Mouse (Mus musculus) liver, embryonic 11.5 days (tissue): ENCODE data around the gene Hmga1. TPM values are rescaled to one million over a fixed set of nuclear protein-coding genes. Genes with fewer than 3 reads are reported as not detected.

Source experiments
- ATAC-seq: fragments of 200-750 bp; cut with Nextera tagmentation; replicated peaks from 2 replicates; pipeline ENCODE4 v1.8.0; 2017; ENCODE audit warnings: moderate number of reproducible peaks, mild to moderate bottlenecking, moderate TSS enrichment, moderate library complexity; ENCODE audit not compliant: low FRiP score
- DNase-seq: peaks from one replicate; pipeline ENCODE4 v3.0.0-alpha.2; 2017; ENCODE audit warnings: low spot score
- H3K27ac ChIP-seq: fragments of 300-500 bp; sonication (generic); 2 replicates; pipeline ENCODE4 v1.5.1; 2014; ENCODE audit warnings: mild to moderate bottlenecking, low read depth, low read length, control low read depth
- H3K27me3 ChIP-seq: fragments of 300-500 bp; sonication (generic); replicated peaks from 2 replicates; pipeline ENCODE4 v1.6.1; 2014; ENCODE audit warnings: low read length, mixed read lengths; ENCODE audit not compliant: control insufficient read depth, insufficient read depth
- H3K36me3 ChIP-seq: fragments of 300-500 bp; sonication (generic); 2 replicates; pipeline ENCODE4 v1.6.1; 2014; ENCODE audit warnings: mild to moderate bottlenecking, low read length, moderate library complexity, mixed read lengths; ENCODE audit not compliant: control insufficient read depth, insufficient read depth
- H3K4me1 ChIP-seq: fragments of 300-500 bp; sonication (generic); replicated peaks from 2 replicates; pipeline ENCODE4 v1.6.1; 2014; ENCODE audit warnings: low read length, mixed read lengths; ENCODE audit not compliant: control insufficient read depth, insufficient read depth
- H3K4me2 ChIP-seq: fragments of 300-500 bp; sonication (generic); 2 replicates; pipeline ENCODE4 v1.6.1; 2014; ENCODE audit warnings: mild to moderate bottlenecking, control low read depth, moderate library complexity
- H3K4me3 ChIP-seq: fragments of 300-500 bp; sonication (generic); 2 replicates; pipeline ENCODE4 v1.5.1; 2014; ENCODE audit warnings: low read depth, low read length, control low read depth
- H3K9ac ChIP-seq: fragments of 300-500 bp; sonication (generic); 2 replicates; pipeline ENCODE4 v1.6.1; 2014; ENCODE audit warnings: low read depth, low read length, control low read depth
- H3K9me3 ChIP-seq: fragments of 300-500 bp; sonication (generic); 2 replicates; pipeline ENCODE4 v1.6.1; 2016; ENCODE audit warnings: low read length, inconsistent platforms, mixed read lengths; ENCODE audit not compliant: control insufficient read depth
- WGBS: fragments of 180-500 bp; shearing (Covaris S2); extraction: QIAGEN DNeasy Blood & Tissue Kit; methylation state at CpG from one replicate; pipeline ENCODE4 v1.1.7; 2014; 5-methylcytosine and 5-hydroxymethylcytosine counted together
- polyA plus RNA-seq: library from polyadenylated mRNA; unstranded; fragments of >200 nt; fragmentation: Nextera tagmentation; extraction: Ambion mirVana; gene quantifications from 2 replicates; pipeline ENCODE4 v1.2.1, GENCODE M21; 2014

The Hmga1 gene
- polyA plus RNA-seq, 1 experiment from 2014 or later = 675 TPM

DNA sequence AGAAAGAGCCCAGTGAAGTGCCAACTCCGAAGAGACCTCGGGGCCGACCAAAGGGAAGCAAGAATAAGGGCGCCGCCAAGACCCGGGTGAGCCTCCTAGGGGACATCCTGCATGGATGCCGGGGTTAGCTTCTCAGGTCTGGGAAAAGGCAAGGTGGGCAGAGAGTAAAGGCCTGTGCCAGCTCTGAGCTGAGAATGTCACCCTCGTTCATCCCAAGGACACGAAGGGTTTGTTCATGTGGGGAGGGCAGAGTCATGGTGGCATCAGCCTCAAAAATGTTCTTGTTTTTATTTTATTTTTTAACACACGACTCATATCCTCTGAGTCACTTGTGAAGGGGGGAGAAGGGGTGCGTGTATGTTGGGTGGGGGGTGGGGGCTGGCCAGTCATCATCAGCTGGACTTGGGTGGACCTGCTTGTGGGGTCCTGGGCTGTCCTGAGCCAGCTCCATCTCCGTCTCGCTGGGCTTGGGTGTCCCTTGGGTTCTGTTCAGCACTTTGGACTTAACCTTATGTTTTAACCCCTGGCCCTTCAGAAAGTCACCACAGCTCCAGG lies 4.7 kb downstream of the Hmga1 start:
- DNase-seq = no peak
- H3K4me3 ChIP-seq = no peak overlapping the region
- H3K4me2 ChIP-seq = peak overlapping the region; percentile 22; the same call in 1 of the 2 replicates
- peaks cover 25% of the 10 kb centered on the region for H3K36me3 ChIP-seq
- H3K27me3 ChIP-seq = no peaks in the 10 kb centered on the region
- no peak for ATAC-seq
- H3K9ac ChIP-seq = no peak overlapping the region
- 86% methylated on average over 13 of the region's 13 CpGs for WGBS
- H3K27ac ChIP-seq = no peak overlapping the region
- no peaks in the 10 kb centered on the region for H3K9me3 ChIP-seq
- H3K4me1 ChIP-seq = peaks cover 46% of the 10 kb centered on the region

DNA sequence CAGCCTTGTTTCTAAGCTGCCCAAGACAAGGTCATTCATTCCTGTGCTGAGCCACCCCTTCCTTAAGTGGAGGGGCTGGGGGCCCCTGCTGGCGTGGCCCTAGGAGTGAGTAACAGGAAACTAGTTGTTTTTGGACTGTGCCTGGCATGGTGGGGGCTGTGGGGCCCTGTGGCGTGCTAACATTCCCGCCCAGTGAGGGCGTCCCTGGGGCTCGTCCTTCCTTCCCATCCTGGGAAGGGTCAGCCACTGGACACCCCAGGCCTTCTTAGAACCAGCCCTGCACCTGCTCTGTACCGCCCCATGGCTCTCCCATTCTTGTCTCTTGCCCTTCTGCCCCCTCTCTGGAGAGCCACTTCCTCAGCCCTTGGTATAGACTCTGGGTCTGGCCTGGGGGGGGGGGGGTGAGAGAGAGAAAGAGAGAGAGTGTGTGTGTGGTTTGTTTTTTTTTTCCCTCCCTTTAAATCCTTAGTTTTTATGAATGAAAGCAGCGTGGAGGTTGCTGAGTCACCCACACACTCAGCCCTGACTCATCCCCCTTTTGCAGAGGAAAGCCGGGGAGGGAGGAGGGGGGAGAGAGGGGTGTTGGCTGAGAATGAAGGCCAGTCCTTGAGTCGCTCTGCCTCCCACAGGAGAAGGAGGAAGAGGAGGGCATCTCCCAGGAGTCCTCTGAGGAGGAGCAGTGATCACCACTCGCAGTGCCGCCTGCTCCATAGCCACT lies 5.7 kb downstream of the Hmga1 start:
- ATAC-seq (no peak), DNase-seq (no peak)
- 56% methylated on average over 9 of the region's 11 CpGs for WGBS
- Histone ChIP-seq H3K4me3 (0 out of 2 replicates have a peak overlapping the region, but pooled peaks have one; percentile 22), H3K36me3 (peaks cover 25% of the 10 kb centered on the region), H3K4me2 (peak overlapping the region; percentile 21; the same call in 1 of the 2 replicates), H3K9ac (no peak overlapping the region), H3K4me1 (peaks cover 46% of the 10 kb centered on the region), H3K9me3 (no peaks in the 10 kb centered on the region), H3K27me3 (no peaks in the 10 kb centered on the region), H3K27ac (no peak overlapping the region)

DNA sequence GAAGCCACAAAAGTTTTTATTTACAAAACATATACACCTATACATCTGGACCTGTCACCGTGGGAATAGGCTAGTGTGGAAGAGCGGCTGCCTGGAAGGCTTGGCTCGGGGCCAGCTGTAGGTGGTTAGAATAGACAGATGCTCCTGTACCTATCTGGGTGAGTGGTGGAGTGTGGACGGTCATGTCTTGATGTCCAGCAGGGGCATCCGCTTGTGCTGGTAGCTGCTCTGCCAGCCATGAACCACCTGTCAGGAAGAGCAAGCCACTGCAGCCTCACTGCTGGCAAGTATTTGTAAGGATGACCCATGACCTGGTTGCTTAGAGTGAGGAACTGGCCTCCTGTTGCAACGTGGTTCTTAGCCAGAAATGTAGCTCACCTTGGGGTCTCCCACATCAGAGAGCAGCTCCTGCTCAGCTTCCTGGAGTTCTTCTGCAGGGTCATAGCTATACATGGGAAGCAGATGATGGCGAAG lies 7.5 kb downstream of the Hmga1 start:
- no peak for DNase-seq
- no peaks in the 10 kb centered on the region for H3K27me3 ChIP-seq
- H3K27ac ChIP-seq = peak overlapping the region; percentile 58
- no peak overlapping the region; the same call in none of the 2 replicates for H3K4me3 ChIP-seq
- no peaks in the 10 kb centered on the region for H3K9me3 ChIP-seq
- H3K4me1 ChIP-seq = peaks cover 44% of the 10 kb centered on the region
- ATAC-seq = no peak
- H3K4me2 ChIP-seq = peak overlapping the region; percentile 98
- no peak overlapping the region for H3K9ac ChIP-seq
- WGBS = 52% methylated on average over 7 of the region's 7 CpGs
- H3K36me3 ChIP-seq = peaks cover 24% of the 10 kb centered on the region

DNA sequence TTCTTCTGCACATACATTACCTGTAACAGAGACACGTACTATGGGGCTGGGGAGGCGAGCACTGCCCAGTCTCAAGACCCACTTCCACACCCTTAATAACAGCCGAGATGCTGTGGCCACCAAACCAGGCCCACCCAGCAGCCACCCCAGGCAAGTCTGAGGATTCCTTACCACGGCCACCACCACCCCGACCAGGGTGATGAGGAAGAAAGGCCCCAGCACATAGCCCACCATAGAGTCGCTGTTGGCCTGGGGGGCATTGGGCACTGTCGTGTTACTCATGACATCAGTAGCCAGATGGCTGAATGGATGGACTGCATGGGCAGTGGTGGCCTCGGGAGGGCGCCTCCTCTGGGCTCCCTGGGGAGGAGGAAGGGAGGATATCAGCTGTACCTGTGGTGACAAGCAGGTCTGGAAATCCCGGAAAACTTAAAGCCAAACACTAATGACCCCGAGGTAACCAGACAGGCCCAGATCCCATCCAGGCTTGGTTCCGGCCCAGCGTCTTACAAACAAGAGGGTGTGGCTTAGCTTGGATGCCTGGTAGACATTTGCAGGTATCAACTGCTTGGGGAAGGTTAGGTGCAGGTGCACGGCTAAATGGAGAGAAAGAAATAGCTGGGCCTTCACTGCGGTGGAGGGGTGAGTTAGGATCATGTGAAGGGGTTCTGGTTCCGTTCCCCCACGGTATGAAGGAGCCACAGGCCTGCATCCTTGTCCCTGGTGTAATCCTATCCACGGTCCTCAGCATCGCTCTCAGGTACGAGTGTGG lies 8.3 kb downstream of the Hmga1 start:
- no peaks in the 10 kb centered on the region for H3K27me3 ChIP-seq
- peak; percentile 21; the same call in 1 of the 2 replicates for ATAC-seq
- 8% methylated on average over 20 of the region's 20 CpGs for WGBS
- H3K27ac ChIP-seq = peak overlapping the region; percentile 58; the same call in 1 of the 2 replicates
- H3K4me3 ChIP-seq = peak overlapping the region; percentile 75
- H3K9ac ChIP-seq = peak overlapping the region; percentile 81
- H3K4me1 ChIP-seq = peaks cover 37% of the 10 kb centered on the region
- H3K9me3 ChIP-seq = no peaks in the 10 kb centered on the region
- peak; percentile 75 for DNase-seq
- peaks cover 23% of the 10 kb centered on the region for H3K36me3 ChIP-seq
- H3K4me2 ChIP-seq = peak overlapping the region; percentile 98

DNA sequence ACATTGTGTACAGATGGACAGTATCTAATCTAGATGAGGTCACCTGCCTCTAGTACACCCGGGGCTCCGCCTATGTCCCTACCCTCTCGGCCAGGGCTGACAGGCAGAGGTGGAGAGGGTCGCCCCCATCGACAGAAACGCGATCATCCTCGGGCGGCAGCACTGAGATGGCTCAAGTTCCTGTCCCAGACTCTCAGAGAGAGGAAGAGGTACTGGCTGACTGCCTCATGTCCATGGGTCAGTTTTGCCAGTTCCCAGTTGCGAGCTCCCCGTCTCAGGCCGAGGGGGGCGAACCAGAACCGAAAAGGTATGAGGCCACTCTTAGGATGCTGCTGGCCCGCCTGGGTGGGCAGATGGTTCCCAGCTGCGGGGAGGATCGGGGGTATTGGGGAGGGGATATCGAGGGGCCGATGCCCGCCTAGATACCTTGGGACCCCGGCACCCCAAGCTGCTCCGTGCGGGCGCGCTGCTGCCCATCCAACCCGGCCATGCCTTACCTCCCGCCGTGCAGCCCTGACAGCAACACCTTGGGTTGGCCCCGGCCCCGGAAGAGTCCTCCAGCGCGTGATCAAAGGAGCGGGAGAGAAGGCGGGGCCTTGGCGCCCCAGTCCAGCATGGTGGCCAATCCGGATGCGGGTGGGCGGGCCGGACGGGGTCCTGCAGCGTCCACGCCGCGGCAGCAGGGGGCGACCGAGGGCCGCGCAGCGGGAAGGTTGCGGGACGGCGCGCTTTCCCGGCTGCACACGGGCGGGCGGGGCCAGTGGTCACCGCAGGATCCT lies 9.1 kb downstream of the Hmga1 start, which contains the start of gene AI413582:
AI413582 (minus strand) TSS at position 594 of the 779 bp plus-strand sequence.
- ATAC-seq = peak; percentile 94
- peaks cover 32% of the 10 kb centered on the region for H3K4me1 ChIP-seq

DNA sequence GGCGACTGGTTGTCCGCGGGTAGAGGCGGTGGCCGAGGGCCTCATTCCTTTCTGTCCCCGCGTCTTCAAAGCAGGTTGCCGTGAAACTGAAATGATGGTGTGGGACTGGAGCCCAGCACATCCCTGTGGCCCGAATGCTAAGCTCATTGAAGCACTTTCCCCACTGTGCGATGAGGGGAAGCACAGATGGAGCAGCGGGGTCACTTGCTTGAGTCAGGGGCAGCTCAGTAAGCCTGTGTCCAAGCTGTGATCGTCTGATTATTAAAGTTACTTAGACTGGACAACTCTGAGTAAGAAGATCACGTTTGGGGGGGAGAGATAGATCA lies 9.6 kb downstream of the Hmga1 start:
- WGBS = 0% methylated on average over 13 of the region's 13 CpGs
- H3K36me3 ChIP-seq = peaks cover 14% of the 10 kb centered on the region
- DNase-seq (no peak), ATAC-seq (no peak)
- peak overlapping the region; percentile 75 for H3K4me3 ChIP-seq
- H3K27me3 ChIP-seq = no peaks in the 10 kb centered on the region
- H3K9me3 ChIP-seq = no peaks in the 10 kb centered on the region
- peak overlapping the region; percentile 68 for H3K9ac ChIP-seq
- H3K4me1 ChIP-seq = peaks cover 26% of the 10 kb centered on the region
- no peak overlapping the region for H3K27ac ChIP-seq
- peak overlapping the region; percentile 98 for H3K4me2 ChIP-seq

More for the DNA sequence above, 9.1 kb downstream of the Hmga1 start, which contains the start of gene AI413582:
- peak within 1 kb of the TSS; percentile 58; the same call in 1 of the 2 replicates for H3K27ac ChIP-seq
- peak within 1 kb of the TSS; percentile 81 for H3K9ac ChIP-seq
- WGBS = under 1% methylated on average over 58 of the region's 58 CpGs
- H3K27me3 ChIP-seq = no peaks in the 10 kb centered on the region
- H3K9me3 ChIP-seq = no peaks in the 10 kb centered on the region
- H3K4me3 ChIP-seq = peak within 1 kb of the TSS; percentile 75
- peak; percentile 99 for DNase-seq
- peak within 1 kb of the TSS; percentile 98 for H3K4me2 ChIP-seq
- H3K36me3 ChIP-seq = peaks cover 16% of the 10 kb centered on the region

DNA sequence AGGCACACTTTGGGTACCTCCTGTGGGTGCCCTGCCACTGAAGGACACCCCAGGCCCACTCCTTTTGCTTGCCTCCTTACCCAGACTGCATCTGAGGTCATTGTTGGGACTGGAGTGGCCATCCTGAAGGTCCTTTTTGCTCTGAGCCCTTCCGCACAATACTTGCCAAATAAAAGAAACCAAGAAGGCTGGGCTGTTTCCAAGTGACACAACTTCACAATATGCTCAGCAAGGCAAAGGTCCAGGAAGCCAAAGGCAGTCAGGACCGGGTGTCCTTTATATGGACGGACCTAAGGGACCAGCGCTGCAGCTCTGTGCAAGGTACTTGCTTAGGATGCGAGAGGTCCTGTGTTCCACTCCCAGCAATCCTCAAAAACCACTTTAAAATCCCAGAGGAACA lies 11.9 kb downstream of the Hmga1 start:
- 90% methylated on average over 5 of the region's 5 CpGs for WGBS
- DNase-seq = no peak
- ATAC-seq = no peak
- no peaks in the 10 kb centered on the region for H3K27me3 ChIP-seq
- no peak overlapping the region for H3K27ac ChIP-seq
- peaks cover 4% of the 10 kb centered on the region; the same call in 1 of the 2 replicates for H3K36me3 ChIP-seq
- H3K4me2 ChIP-seq = no peak overlapping the region
- no peak overlapping the region for H3K4me3 ChIP-seq
- no peaks in the 10 kb centered on the region for H3K9me3 ChIP-seq
- H3K9ac ChIP-seq = no peak overlapping the region
- peaks cover 19% of the 10 kb centered on the region for H3K4me1 ChIP-seq

DNA sequence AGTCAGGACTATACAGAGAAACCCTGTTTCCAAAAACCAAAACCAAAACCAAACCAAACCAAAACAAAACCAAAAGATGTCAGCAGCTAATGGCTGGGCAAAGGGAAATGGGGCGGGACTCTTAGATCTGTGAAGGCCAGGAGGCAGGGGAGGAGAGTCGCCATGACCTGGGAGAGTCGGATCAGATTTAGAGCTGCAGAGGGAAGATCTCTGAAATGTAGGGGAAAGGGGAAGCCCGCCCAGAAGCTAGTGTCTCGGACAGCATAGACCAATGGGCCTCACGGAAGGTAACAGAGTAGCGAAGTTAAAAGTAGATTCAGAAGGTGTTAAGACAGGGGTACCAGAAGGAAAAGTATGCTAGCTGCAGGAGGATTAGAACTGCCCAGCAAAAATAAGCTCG lies 15.0 kb downstream of the Hmga1 start:
- no peak for DNase-seq
- H3K27me3 ChIP-seq = no peaks in the 10 kb centered on the region
- no peak overlapping the region for H3K27ac ChIP-seq
- H3K4me1 ChIP-seq = peaks cover 20% of the 10 kb centered on the region
- ATAC-seq = no peak
- H3K9ac ChIP-seq = no peak overlapping the region
- H3K4me3 ChIP-seq = no peak overlapping the region
- H3K9me3 ChIP-seq = no peaks in the 10 kb centered on the region
- H3K4me2 ChIP-seq = no peak overlapping the region
- WGBS = 74% methylated on average over 8 of the region's 8 CpGs
- peaks cover 4% of the 10 kb centered on the region for H3K36me3 ChIP-seq
